Mouse (Mus musculus) ovary, postnatal 14 days (tissue): ENCODE measurements at regions not wholly inside any gene's neighbourhood (a gene's known extent, or its start where the extent isn't known, plus 50 kb on each side); places are given as distances from the start of the nearest gene placed in this dataset.

Source experiments
- DNase-seq: peaks from one replicate; pipeline ENCODE4 v3.0.0; 2022; ENCODE audit warnings: low spot score

- no peak for DNase-seq
Observed at GRCm38 (mm10) chr2:137422656-137423055, 306.2 kb upstream of the Jag1 start.

GRCm38 (mm10) chr2:137419678-137420077, 303.2 kb upstream of the Jag1 start:
- DNase-seq: no peak

- DNase-seq: no peak
Observed at GRCm38 (mm10) chr2:137417691-137418090, 301.2 kb upstream of the Jag1 start.

- DNase-seq: no peak
Observed at GRCm38 (mm10) chr2:137413432-137413831, 297.0 kb upstream of the Jag1 start.

- no peak for DNase-seq
Observed at GRCm38 (mm10) chr2:137409611-137410010, 293.2 kb upstream of the Jag1 start.

- DNase-seq: no peak
Observed at GRCm38 (mm10) chr2:137408294-137408693, 291.9 kb upstream of the Jag1 start.

- DNase-seq: no peak
Observed at GRCm38 (mm10) chr2:137393486-137393885, 277.0 kb upstream of the Jag1 start.

GRCm38 (mm10) chr2:137379816-137380215, 263.4 kb upstream of the Jag1 start:
- no peak for DNase-seq

- no peak for DNase-seq
Observed at GRCm38 (mm10) chr2:137375346-137375745, 258.9 kb upstream of the Jag1 start.

- DNase-seq: no peak
Observed at GRCm38 (mm10) chr2:137371062-137371461, 254.6 kb upstream of the Jag1 start.

- DNase-seq: no peak
Observed at GRCm38 (mm10) chr2:137363006-137363405, 246.6 kb upstream of the Jag1 start.

- DNase-seq: no peak
Observed at GRCm38 (mm10) chr2:137357181-137357738, 240.8 kb upstream of the Jag1 start.

- no peak for DNase-seq
Observed at GRCm38 (mm10) chr2:137343736-137344135, 227.3 kb upstream of the Jag1 start.

- no peak for DNase-seq
Observed at GRCm38 (mm10) chr2:137329995-137330394, 213.6 kb upstream of the Jag1 start.

GRCm38 (mm10) chr2:137323445-137323844, 207.0 kb upstream of the Jag1 start:
- no peak for DNase-seq

GRCm38 (mm10) chr2:137310511-137310910, 194.1 kb upstream of the Jag1 start:
- no peak for DNase-seq

- DNase-seq: no peak
Observed at GRCm38 (mm10) chr2:137308116-137308515, 191.7 kb upstream of the Jag1 start.

GRCm38 (mm10) chr2:137301474-137302267, 185.2 kb upstream of the Jag1 start:
- no peak for DNase-seq

GRCm38 (mm10) chr2:137289231-137289630, 172.8 kb upstream of the Jag1 start:
- DNase-seq: no peak

GRCm38 (mm10) chr2:137271575-137272180, 155.2 kb upstream of the Jag1 start:
- no peak for DNase-seq

- DNase-seq: no peak
Observed at GRCm38 (mm10) chr2:137262911-137263310, 146.5 kb upstream of the Jag1 start.

- no peak for DNase-seq
Observed at GRCm38 (mm10) chr2:137257847-137258515, 141.5 kb upstream of the Jag1 start.

- no peak for DNase-seq
Observed at GRCm38 (mm10) chr2:137247931-137248330, 131.5 kb upstream of the Jag1 start.
